Mouse (Mus musculus) hematopoietic stem cell, adult 5-6 weeks (primary cell): Measurements from ENCODE around the gene Ifitm5. TPM values are rescaled to one million over a fixed set of nuclear protein-coding genes. Genes with fewer than 3 reads are reported as not detected.
A peak's percentile ranks its signal among the peaks of the same experiment; 100 is the strongest.

Experiments used
- ATAC-seq, 2 experiments: fragments of 125-278 bp in 1 of 2; replicated peaks in 1 of 2; 2 replicates each; pipeline ENCODE4 v1.8.0; 2016 to 2017; ENCODE audit warnings: inconsistent platforms in 2 of 2, mild to moderate bottlenecking in 2 of 2, moderate number of reproducible peaks in 2 of 2, low read depth in 1 of 2, moderate TSS enrichment in 1 of 2; ENCODE audit not compliant: low FRiP score in 2 of 2, poor library complexity in 2 of 2, severe bottlenecking in 2 of 2, insufficient read depth in 1 of 2, low TSS enrichment in 1 of 2
- total RNA-seq: library from RNA; stranded (forward); fragments of 172-1452, 232-1000 nt; gene quantifications from 2 replicates; pipeline ENCODE4 v1.2.3, GENCODE M21; 2017

Gene Ifitm5
- total RNA-seq, 1 experiment from 2014 or later = not detected

- no peak for ATAC-seq
Observed at GRCm38 (mm10) chr7:140948161-140948560, 1.9 kb downstream of the Ifitm5 start.

DNA sequence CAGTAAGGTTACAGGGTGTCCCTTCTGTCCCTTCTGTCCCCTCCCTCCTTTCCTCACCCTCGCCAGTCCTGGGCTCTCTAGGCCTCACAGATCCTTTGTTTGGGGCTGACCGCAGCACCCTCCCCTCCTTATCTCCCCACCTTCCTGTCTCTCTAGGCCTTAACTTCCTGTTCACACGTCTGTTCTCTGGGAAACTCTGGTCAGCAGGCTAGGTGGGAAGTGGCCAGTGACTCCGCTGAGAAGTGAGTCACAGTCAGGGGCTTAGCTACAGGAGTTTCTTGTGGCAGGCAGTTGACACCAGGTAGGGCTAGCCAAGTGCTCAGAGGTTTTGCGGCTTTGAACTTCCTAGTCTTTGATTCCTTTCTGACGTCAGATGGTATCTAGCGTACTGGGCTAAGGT lies 3.1 kb downstream of the Ifitm5 start:
- peak; percentile 76 to 77 for ATAC-seq

DNA sequence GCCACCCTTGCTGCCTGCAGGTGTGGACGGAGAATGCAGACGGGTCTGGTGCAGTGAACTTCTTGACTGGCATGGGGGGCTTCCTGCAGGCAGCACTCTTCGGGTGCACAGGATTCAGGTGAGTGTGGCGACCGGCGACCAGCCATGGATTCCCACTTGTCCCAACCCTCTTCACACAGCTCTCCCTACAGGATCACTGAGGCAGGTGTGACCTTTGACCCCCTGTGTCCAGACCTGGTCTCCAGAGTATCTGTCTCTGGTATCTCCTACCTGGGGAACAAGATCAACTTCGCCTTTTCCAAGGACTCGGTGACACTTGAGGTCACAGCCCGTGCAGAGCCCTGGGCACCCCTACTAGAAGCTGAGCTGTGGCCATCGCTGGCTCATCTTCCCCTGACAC lies 3.8 kb downstream of the Ifitm5 start:
- ATAC-seq = no peak

GRCm38 (mm10) chr7:140945247-140945646 lies 4.8 kb downstream of the Ifitm5 start:
- no peak for ATAC-seq

DNA sequence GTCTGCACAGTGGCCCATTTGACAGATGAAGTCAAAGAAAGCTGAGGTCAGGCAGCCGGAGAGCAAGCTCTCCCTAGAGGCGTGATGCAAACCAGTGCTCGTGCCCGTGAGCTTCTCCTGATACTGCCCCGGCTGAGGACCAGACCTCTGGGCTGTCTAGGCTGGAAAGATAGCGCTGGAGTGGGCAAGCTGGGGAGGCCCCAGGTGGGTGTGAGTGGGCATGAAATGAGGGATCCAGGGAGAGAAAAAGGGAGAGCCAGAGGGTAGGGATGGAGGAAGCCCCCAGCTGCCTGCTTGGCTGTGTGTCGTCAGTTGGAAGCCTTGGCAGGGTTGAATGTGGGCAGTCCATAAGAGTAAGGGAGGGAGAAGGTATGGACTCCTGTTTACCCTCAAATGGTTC lies 5.9 kb downstream of the Ifitm5 start:
- ATAC-seq = no peak

DNA sequence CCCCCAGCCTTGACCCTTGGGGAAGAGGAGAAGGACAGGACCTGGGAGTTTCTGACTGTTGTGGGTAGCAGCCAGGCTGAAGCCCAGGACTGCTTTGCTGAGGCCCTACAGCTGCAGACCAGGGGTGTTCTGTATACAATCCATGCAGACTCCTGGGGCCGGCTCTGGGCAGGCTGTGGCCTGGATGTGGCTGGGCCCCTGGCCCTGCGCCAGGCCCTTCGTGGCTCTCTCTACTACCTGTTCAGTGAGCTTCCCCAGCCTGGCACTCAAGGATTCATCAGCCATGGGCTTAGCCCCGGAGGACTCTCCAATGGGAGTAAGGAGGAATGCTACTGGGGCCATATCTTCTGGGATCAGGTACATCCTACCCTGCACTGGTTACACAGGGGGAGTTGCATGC lies 6.7 kb downstream of the Ifitm5 start:
- ATAC-seq = no peak

GRCm38 (mm10) chr7:140942811-140943210 lies 7.3 kb downstream of the Ifitm5 start:
- ATAC-seq = no peak

- no peak for ATAC-seq
Observed at GRCm38 (mm10) chr7:140942341-140942740, 7.8 kb downstream of the Ifitm5 start.

DNA sequence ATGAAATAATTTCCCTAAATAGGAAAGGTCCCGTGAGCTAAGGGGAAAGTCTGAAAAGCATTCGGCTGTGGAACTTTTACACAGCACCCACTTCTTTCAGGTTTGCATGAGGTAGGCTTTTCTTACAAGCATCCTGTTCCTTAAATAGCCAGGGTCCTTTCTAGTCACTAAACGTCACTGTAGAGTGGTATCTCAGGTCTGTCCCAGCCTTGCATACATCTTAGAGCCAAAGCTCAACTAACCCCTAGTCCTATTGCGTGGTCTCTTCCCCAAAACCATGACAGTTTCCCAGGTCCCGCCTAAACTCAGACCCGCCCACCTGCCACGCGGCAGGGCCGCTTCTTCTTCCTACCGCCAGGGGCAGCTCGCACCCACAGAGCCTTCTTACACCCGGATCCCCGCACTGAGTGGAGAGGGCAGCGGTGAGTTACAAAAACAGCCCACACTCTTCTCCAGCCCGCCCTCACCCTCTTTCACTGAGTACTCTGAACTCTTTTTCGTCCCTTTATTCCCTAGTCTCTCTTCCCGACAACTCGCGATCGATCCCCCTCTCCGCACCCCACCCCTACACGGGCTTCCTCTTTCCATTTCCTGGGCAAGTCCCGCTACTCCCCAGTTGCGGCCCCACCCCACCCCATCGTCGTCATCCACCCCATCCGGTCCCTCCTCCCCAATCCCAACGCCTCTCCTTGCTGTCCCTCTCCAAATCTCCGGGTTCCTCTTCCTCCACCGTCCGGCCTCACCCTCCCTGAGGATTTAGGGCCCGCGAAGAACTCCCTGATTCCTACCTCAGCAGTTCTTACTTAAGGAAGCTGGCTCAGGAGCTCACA lies 8.7 kb downstream of the Ifitm5 start, which contains the start of gene Pgghg:
Gene Pgghg, plus strand, starts transcription at position 170 of the 830 bp plus-strand sequence.
- peak; percentile 85 to 89 for ATAC-seq

GRCm38 (mm10) chr7:140939669-140940171 lies 10.4 kb downstream of the Ifitm5 start:
- ATAC-seq = no peak

DNA sequence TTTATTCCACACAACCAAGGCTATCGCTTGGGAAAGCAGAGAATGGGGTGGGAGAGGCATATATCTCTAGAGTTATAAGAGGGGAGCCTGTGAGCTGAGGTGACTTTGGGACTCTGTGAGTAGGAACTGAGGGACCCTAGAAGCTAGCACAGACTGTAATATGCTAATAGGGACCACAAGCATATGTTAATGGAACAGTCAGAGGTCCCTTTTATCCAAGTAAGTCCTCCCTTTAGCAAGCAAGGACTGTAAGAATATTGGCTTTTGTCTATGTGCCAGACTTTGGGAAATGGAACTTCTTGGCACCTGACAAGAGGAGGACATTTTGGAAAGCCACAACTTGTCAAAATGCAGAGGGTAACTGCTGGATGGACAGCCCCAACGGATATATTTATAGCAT lies 11.2 kb downstream of the Ifitm5 start:
- no peak for ATAC-seq

GRCm38 (mm10) chr7:140938436-140938835 lies 11.7 kb downstream of the Ifitm5 start:
- ATAC-seq = no peak

GRCm38 (mm10) chr7:140927181-140927580 lies 22.9 kb downstream of the Ifitm5 start:
- ATAC-seq = no peak

- peak in 1 of 2 experiments; percentile 43; a peak in 1 of 4 replicates for ATAC-seq
Observed at GRCm38 (mm10) chr7:140923070-140923775, 26.9 kb downstream of the Ifitm5 start.

- ATAC-seq = peak; percentile 28 to 43; a peak in 3 of 4 replicates
Observed at GRCm38 (mm10) chr7:140922398-140923069, 27.6 kb downstream of the Ifitm5 start.

DNA sequence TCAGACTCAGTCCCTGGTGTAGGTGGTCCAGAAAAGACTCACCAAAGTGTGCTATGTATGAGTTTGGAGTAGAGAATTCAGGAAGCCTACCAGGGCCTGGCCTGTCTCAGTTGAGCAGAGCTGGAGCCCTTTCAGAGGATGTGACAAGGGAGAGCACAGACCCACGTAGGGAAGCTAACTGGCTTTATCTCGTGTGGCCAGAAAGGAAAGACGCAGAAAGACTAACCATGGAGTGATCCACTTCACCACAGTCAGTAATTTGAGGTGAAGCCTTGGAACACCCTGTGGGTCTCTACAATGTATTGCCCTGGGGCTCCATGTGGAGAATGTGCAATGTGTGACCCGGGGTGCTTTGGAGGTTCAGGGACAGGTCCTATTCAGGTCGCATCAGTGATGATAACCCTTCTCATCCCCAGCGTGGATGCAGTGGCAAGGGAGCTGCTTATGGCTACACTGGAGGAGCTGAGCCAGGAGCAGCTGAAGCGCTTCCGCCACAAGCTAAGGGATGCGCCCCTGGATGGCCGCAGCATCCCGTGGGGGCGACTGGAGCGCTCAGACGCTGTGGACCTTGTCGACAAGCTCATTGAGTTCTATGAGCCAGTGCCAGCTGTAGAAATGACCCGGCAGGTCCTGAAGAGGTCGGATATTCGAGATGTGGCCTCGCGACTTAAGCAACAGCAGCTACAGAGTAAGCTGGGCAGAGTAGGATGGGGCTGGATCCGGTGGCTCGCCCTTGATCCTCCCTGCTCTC lies 28.7 kb downstream of the Ifitm5 start:
- no peak for ATAC-seq

GRCm38 (mm10) chr7:140920418-140921029 lies 29.6 kb downstream of the Ifitm5 start, which contains the start of gene Nlrp6:
Gene Nlrp6, plus strand, starts transcription at chr7:140920902.
- no peak for ATAC-seq
